Mouse (Mus musculus) ES-Bruce4 (cell line): Measurements from ENCODE around the gene Wdr61.

ENCODE experiments used
- CTCF ChIP-seq: IDR thresholded peaks from one replicate; pipeline ENCODE4 v1.8.1; 2011; ENCODE audit warnings: low read depth, low read length
- EP300 ChIP-seq: IDR thresholded peaks from 2 replicates; pipeline ENCODE4 v1.6.1; 2011; ENCODE audit warnings: low read depth, low read length; ENCODE audit not compliant: insufficient read depth
- POLR2A ChIP-seq: IDR thresholded peaks from one replicate; pipeline ENCODE4 v1.8.1; 2011; ENCODE audit warnings: low read length; ENCODE audit not compliant: insufficient read depth

GRCm38 (mm10) chr9:54726315-54726714 is 8.0 kb downstream of the Wdr61 start:
- TF ChIP-seq CTCF (no peak), POLR2A (no peak), EP300 (no peak)
